Mouse (Mus musculus) thymus, adult 2 months (tissue): ENCODE results near the gene Cfd. TPM values are rescaled to one million over a fixed set of nuclear protein-coding genes. Genes with fewer than 3 reads are reported as not detected.

Experiments used
- DNase-seq: peaks from one replicate; pipeline ENCODE4 v3.0.0; 2021
- H3K27ac ChIP-seq: fragments of 200-500 bp; 2 replicates; pipeline ENCODE4 v1.5.1; 2012; ENCODE audit warnings: low read length, control low read depth; ENCODE audit not compliant: control insufficient read depth, insufficient read depth
- H3K27me3 ChIP-seq: fragments of 200-500 bp; 2 replicates; pipeline ENCODE4 v1.6.1; 2012; ENCODE audit warnings: mild to moderate bottlenecking, low read length, moderate library complexity, mixed read lengths; ENCODE audit not compliant: control insufficient read depth, insufficient read depth
- H3K36me3 ChIP-seq: fragments of 200-500 bp; 2 replicates; pipeline ENCODE4 v1.6.1; 2012; ENCODE audit warnings: mild to moderate bottlenecking, low read length, moderate library complexity; ENCODE audit not compliant: control insufficient read depth, insufficient read depth
- H3K4me1 ChIP-seq: fragments of 200-500 bp; replicated peaks from 2 replicates; pipeline ENCODE4 v1.6.1; 2012; ENCODE audit warnings: low read length; ENCODE audit not compliant: control insufficient read depth, insufficient read depth
- H3K4me3 ChIP-seq: fragments of 200-500 bp; 2 replicates; pipeline ENCODE4 v1.5.1; 2012; ENCODE audit warnings: mild to moderate bottlenecking, low read length, control low read depth, moderate library complexity; ENCODE audit not compliant: control insufficient read depth, insufficient read depth
- CTCF ChIP-seq: fragments of 200-500 bp; IDR thresholded peaks from 2 replicates; pipeline ENCODE4 v1.5.1; 2012; ENCODE audit warnings: mild to moderate bottlenecking, control low read depth, low read length, moderate library complexity, borderline replicate concordance; ENCODE audit not compliant: control insufficient read depth, poor library complexity, insufficient read depth; ENCODE audit errors: extremely low read depth
- POLR2A ChIP-seq: fragments of 200-500 bp; IDR thresholded peaks from 2 replicates; pipeline ENCODE4 v1.6.1; 2012; ENCODE audit warnings: mild to moderate bottlenecking, low read length, control low read depth, moderate library complexity; ENCODE audit not compliant: control insufficient read depth, poor library complexity, insufficient read depth; ENCODE audit errors: extremely low read depth
- WGBS: fragments of 180-500 bp; shearing (Covaris S2); methylation state at CpG from one replicate; pipeline ENCODE4 v1.1.7; 2018; 5-methylcytosine and 5-hydroxymethylcytosine counted together
- polyA plus RNA-seq: library from polyadenylated mRNA; depleted of rRNA; stranded (reverse); fragments of >200 nt; gene quantifications from 2 replicates; pipeline ENCODE4 v1.2.3, GENCODE M21; 2012

Gene Cfd
- polyA plus RNA-seq, 1 experiment: 1,248 TPM

DNA sequence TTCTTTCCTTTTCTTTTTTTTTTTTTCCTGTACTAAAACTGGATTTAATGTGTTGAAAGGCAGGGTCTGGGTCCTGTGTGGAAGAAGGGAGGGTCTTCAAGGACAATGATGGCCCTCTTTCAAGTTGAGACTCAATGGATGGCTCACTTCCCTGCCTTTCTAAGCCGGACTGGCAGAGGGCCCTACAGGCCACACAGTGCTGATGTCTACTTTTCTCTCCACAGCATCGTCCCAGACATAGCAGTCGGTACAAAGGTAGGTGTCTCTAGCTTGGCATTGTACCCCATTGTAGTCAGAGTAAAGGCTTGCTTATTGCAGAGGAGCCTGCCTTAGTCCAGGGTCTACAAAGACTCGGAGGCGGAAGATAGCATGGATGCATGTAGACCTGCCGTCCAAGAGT is 34.4 kb upstream of the Cfd start:
- DNase-seq: no peak
- 17% methylated on average over 6 of the region's 6 CpGs for WGBS
- Histone ChIP-seq H3K36me3 (peaks cover 38% of the 10 kb centered on the region), H3K27ac (no peak overlapping the region), H3K27me3 (no peaks in the 10 kb centered on the region), H3K4me1 (peaks cover 54% of the 10 kb centered on the region), H3K4me3 (peak overlapping the region; percentile 90)
- TF ChIP-seq POLR2A (no peak), CTCF (no peak)

DNA sequence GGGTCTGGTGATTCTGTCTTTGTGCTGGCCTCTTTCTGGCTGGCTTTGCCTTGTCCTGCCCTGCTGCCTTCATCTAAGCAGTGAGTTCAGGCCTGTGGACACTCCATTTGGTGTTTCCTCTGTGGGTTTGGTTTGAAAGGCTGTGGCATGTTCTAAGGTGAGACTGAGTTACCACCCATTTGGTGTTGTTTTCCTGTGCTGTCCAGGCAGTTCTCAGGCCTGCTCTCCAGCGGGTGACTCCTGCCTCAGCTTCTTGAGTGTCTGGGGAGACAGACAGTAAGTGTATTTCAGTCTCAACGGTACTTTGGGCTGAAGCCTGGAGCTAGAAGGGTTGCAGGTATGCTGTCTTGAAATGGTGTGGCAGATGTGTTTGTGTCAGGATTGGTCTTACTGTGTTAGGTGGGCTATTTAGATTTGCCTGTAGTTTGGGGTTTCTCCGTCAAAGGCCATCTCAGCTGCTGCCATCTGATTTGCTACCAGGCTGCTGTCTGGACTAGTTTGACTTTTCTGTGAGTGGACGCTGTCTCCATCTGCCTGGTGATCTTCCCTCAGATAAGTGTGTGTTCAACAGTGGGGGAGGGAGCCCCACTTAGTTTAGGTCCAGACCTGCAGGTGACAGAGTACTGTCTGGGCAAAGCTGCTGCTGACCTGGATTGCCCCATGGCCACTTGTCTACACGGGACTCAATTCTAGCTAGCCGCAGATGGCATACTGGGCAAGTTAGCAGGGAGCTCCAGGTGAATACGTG is 33.8 kb upstream of the Cfd start:
- H3K36me3 ChIP-seq: peaks cover 44% of the 10 kb centered on the region
- H3K4me3 ChIP-seq: peak overlapping the region; percentile 90
- no peaks in the 10 kb centered on the region for H3K27me3 ChIP-seq
- H3K27ac ChIP-seq: peak overlapping the region; percentile 7; the same call in 1 of the 2 replicates
- no peak for DNase-seq
- 13% methylated on average over 7 of the region's 7 CpGs for WGBS
- no peak for TF ChIP-seq POLR2A
- H3K4me1 ChIP-seq: peaks cover 48% of the 10 kb centered on the region

DNA sequence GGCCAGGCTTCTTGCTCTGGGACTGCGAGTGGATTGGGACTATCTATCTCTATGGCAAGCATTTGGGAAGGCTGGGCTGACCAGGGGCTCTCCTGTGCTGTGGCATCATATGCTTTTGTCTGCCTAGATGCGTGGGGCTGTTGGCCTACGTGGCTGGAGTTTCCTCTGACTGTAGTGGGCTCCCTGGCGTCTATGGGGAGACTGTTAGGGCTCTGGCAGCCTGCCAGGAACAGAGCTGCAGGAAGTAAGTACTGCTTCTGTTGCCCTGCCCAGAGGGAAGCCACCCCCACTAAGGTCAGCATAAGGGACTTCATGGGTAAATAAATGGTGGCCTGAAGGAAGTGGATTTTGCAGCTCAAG is 33.2 kb upstream of the Cfd start:
- Histone ChIP-seq H3K4me1 (peaks cover 42% of the 10 kb centered on the region), H3K36me3 (peaks cover 50% of the 10 kb centered on the region), H3K27ac (peak overlapping the region; percentile 7; the same call in 1 of the 2 replicates), H3K27me3 (no peaks in the 10 kb centered on the region), H3K4me3 (peak overlapping the region; percentile 24)
- TF ChIP-seq CTCF (no peak), POLR2A (no peak)
- peak; percentile 43 for DNase-seq
- WGBS: 4% methylated on average over 4 of the region's 4 CpGs

DNA sequence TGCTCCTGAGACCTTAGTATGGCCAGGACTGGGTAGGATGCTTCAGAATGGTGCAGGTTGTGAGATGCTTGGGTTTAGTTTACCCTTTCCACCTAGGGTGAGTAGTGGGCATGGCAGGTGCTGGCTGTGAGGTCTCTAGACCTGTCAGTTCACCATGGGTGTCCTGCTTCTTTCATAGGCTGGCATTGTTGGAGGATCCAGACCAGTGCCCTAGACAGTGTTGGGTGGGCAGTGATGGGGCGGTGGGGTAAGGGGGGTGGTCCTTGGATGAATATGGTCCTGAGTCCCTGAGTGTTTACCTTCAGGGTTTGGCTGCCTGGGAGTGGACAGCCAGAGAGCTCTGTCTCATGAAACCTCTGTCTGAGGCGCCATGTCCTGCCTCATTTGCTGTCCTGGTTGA is 32.8 kb upstream of the Cfd start:
- H3K27ac ChIP-seq: no peak overlapping the region
- peaks cover 38% of the 10 kb centered on the region for H3K4me1 ChIP-seq
- H3K27me3 ChIP-seq: no peaks in the 10 kb centered on the region

DNA sequence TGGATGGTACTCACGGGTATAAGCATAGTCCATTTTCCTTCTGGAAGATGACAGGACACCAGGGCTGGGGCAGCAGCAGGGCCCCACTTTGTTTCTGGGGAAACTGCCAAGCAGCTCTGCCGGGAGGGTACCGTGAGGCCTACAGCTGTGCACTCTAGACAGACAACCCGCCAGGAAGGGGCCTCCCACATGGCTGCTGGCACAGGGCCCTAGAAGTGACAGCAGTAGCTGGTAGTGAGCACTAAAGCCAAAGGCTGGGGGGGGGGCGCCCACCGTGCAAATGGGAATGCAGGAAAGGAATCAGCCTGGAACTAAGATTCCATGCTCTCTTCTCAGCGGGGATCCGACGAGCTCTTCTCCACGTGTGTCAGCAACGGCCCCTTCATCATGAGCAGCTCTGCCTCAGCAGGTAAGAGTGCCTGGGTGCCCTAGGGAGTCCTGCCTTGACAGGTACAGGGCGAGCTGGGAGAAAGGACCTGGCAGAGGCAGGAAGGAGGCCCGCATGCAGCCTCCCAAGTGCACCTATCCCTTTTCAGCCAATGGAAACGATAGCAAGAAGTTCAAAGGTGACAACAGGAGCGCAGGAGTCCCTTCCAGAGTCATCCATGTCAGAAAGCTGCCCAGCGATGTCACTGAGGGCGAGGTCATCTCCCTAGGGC is 32.1 kb upstream of the Cfd start:
- Histone ChIP-seq H3K4me1 (peaks cover 31% of the 10 kb centered on the region), H3K36me3 (peaks cover 61% of the 10 kb centered on the region)

More for the DNA sequence above, 32.8 kb upstream of the Cfd start:
- no peak overlapping the region for H3K4me3 ChIP-seq
- TF ChIP-seq CTCF (no peak), POLR2A (no peak)
- H3K36me3 ChIP-seq: peaks cover 55% of the 10 kb centered on the region
- 91% methylated on average over 2 of the region's 2 CpGs for WGBS
- no peak for DNase-seq

DNA sequence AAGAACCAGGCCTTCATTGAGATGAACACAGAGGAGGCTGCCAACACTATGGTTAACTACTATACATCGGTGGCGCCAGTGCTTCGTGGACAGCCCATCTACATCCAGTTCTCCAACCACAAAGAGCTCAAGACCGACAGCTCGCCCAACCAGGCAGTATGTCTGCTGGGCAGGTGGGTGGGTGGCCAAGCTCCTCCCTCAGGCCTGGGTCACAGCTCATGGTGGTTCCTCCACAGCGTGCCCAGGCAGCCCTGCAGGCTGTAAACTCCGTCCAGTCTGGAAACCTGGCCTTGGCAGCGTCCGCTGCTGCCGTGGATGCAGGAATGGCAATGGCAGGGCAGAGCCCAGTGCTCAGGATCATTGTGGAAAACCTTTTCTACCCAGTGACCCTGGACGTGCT is 31.5 kb upstream of the Cfd start:
- Histone ChIP-seq H3K36me3 (peaks cover 65% of the 10 kb centered on the region), H3K4me1 (peaks cover 31% of the 10 kb centered on the region), H3K27ac (no peak overlapping the region), H3K4me3 (no peak overlapping the region), H3K27me3 (no peaks in the 10 kb centered on the region)
- WGBS: 86% methylated on average over 11 of the region's 11 CpGs
- TF ChIP-seq POLR2A: no peak
- no peak for TF ChIP-seq CTCF
- no peak for DNase-seq

More for the DNA sequence above, 32.1 kb upstream of the Cfd start:
- TF ChIP-seq CTCF: no peak
- 65% methylated on average over 17 of the region's 17 CpGs for WGBS
- Histone ChIP-seq H3K4me3 (no peak overlapping the region), H3K27ac (no peak overlapping the region), H3K27me3 (no peaks in the 10 kb centered on the region)
- peak; percentile 17 for DNase-seq
